Mouse (Mus musculus) kidney, embryonic 14.5 days (tissue): ENCODE results near the gene Dmac1. TPM values are rescaled to one million over a fixed set of nuclear protein-coding genes. Genes with fewer than 3 reads are reported as not detected.

ENCODE experiments used
- ATAC-seq: fragments of 200-750 bp; cut with Nextera tagmentation; 2 replicates; pipeline ENCODE4 v1.8.0; 2017; ENCODE audit warnings: moderate number of reproducible peaks, mild to moderate bottlenecking, moderate TSS enrichment, moderate library complexity; ENCODE audit not compliant: low FRiP score, low TSS enrichment
- H3K27ac ChIP-seq: fragments of 300-500 bp; sonication (generic); 2 replicates; pipeline ENCODE4 v1.5.1; 2014; ENCODE audit warnings: low read depth, mild to moderate bottlenecking, low read length, moderate library complexity, mixed read lengths
- H3K27me3 ChIP-seq: fragments of 300-500 bp; sonication (generic); 2 replicates; pipeline ENCODE4 v1.6.1; 2014; ENCODE audit warnings: mild to moderate bottlenecking, low read length; ENCODE audit not compliant: control insufficient read depth, insufficient read depth
- H3K36me3 ChIP-seq: fragments of 300-500 bp; sonication (generic); 2 replicates; pipeline ENCODE4 v1.6.1; 2014; ENCODE audit warnings: low read length, mixed read lengths; ENCODE audit not compliant: control insufficient read depth, insufficient read depth
- H3K4me1 ChIP-seq: fragments of 300-500 bp; sonication (generic); 2 replicates; pipeline ENCODE4 v1.6.1; 2014; ENCODE audit warnings: low read length, mixed read lengths; ENCODE audit not compliant: control insufficient read depth, insufficient read depth
- H3K4me2 ChIP-seq: fragments of 300-500 bp; sonication (generic); replicated peaks from 2 replicates; pipeline ENCODE4 v1.6.1; 2014; ENCODE audit warnings: low read depth, mild to moderate bottlenecking, low read length
- H3K4me3 ChIP-seq: fragments of 300-500 bp; sonication (generic); 2 replicates; pipeline ENCODE4 v1.5.1; 2014; ENCODE audit warnings: mild to moderate bottlenecking, low read length
- H3K9ac ChIP-seq: fragments of 300-500 bp; sonication (generic); 2 replicates; pipeline ENCODE4 v1.6.1; 2014; ENCODE audit warnings: low read depth, mild to moderate bottlenecking, low read length, moderate library complexity
- H3K9me3 ChIP-seq: fragments of 300-500 bp; sonication (generic); 2 replicates; pipeline ENCODE4 v1.6.1; 2016; ENCODE audit warnings: low read length; ENCODE audit not compliant: control insufficient read depth
- WGBS: fragments of 180-500 bp; shearing (Covaris S2); extraction: QIAGEN DNeasy Blood & Tissue Kit; methylation state at CpG from one replicate; pipeline ENCODE4 v1.1.7; 2014; 5-methylcytosine and 5-hydroxymethylcytosine counted together
- polyA plus RNA-seq: library from polyadenylated mRNA; unstranded; fragments of >200 nt; fragmentation: Nextera tagmentation; extraction: Ambion mirVana; gene quantifications from 2 replicates; pipeline ENCODE4 v1.2.1, GENCODE M21; 2014

Dmac1 gene
- polyA plus RNA-seq, 1 experiment from 2014 or later, result 120 TPM

GRCm38 (mm10) chr4:75277467-75278196 lies 473 bp downstream of the Dmac1 start:
- 10% methylated on average over 30 of the region's 30 CpGs for WGBS
- Histone ChIP-seq H3K4me3 (peak overlapping the region; percentile 67), H3K36me3 (peaks cover 5% of the 10 kb centered on the region; the same call in 1 of the 2 replicates), H3K4me2 (peak overlapping the region; percentile 45), H3K27me3 (no peaks in the 10 kb centered on the region), H3K9me3 (no peaks in the 10 kb centered on the region), H3K9ac (peak overlapping the region; percentile 68), H3K27ac (no peak overlapping the region), H3K4me1 (0 out of 2 replicates have a peak, but pooled peaks cover 3% of the 10 kb centered on the region)
- peak; percentile 91 for ATAC-seq

- ATAC-seq, result no peak
- H3K36me3 ChIP-seq, result peaks cover 5% of the 10 kb centered on the region; the same call in 1 of the 2 replicates
- H3K9me3 ChIP-seq, result no peaks in the 10 kb centered on the region
- H3K27me3 ChIP-seq, result no peaks in the 10 kb centered on the region
- H3K4me1 ChIP-seq, result 0 out of 2 replicates have a peak, but pooled peaks cover 3% of the 10 kb centered on the region
- no peak overlapping the region for H3K9ac ChIP-seq
- H3K4me2 ChIP-seq, result no peak overlapping the region
- H3K4me3 ChIP-seq, result no peak overlapping the region
- no peak overlapping the region for H3K27ac ChIP-seq
- 90% methylated on average over 2 of the region's 2 CpGs for WGBS
Measured at GRCm38 (mm10) chr4:75275737-75276136, 2.4 kb downstream of the Dmac1 start.

- Histone ChIP-seq H3K36me3 (peaks cover under 1% of the 10 kb centered on the region; the same call in 1 of the 2 replicates), H3K4me1 (no peaks in the 10 kb centered on the region), H3K9ac (no peak overlapping the region), H3K27ac (no peak overlapping the region), H3K4me2 (no peak overlapping the region), H3K4me3 (no peak overlapping the region), H3K9me3 (no peaks in the 10 kb centered on the region), H3K27me3 (no peaks in the 10 kb centered on the region)
- WGBS, result 78% methylated on average over 2 of the region's 2 CpGs
- no peak for ATAC-seq
Measured at GRCm38 (mm10) chr4:75267866-75268265, 10.2 kb downstream of the Dmac1 start.

- Histone ChIP-seq H3K4me3 (no peak overlapping the region), H3K9ac (no peak overlapping the region), H3K9me3 (no peaks in the 10 kb centered on the region), H3K4me2 (no peak overlapping the region), H3K36me3 (no peaks in the 10 kb centered on the region), H3K27ac (no peak overlapping the region), H3K27me3 (no peaks in the 10 kb centered on the region), H3K4me1 (no peaks in the 10 kb centered on the region)
- ATAC-seq, result no peak
- 80% methylated on average over 6 of the region's 6 CpGs for WGBS
Measured at GRCm38 (mm10) chr4:75266773-75267550, 11.1 kb downstream of the Dmac1 start.

GRCm38 (mm10) chr4:75264219-75264618 lies 13.9 kb downstream of the Dmac1 start:
- no peaks in the 10 kb centered on the region for H3K36me3 ChIP-seq
- 89% methylated on average over 2 of the region's 2 CpGs for WGBS
- no peaks in the 10 kb centered on the region for H3K9me3 ChIP-seq
- H3K9ac ChIP-seq, result no peak overlapping the region
- H3K27ac ChIP-seq, result no peak overlapping the region
- no peak for ATAC-seq
- no peaks in the 10 kb centered on the region for H3K4me1 ChIP-seq
- H3K27me3 ChIP-seq, result no peaks in the 10 kb centered on the region
- H3K4me2 ChIP-seq, result no peak overlapping the region
- H3K4me3 ChIP-seq, result no peak overlapping the region

- Histone ChIP-seq H3K4me1 (no peaks in the 10 kb centered on the region), H3K9ac (no peak overlapping the region), H3K27ac (no peak overlapping the region), H3K4me3 (no peak overlapping the region), H3K4me2 (no peak overlapping the region), H3K27me3 (no peaks in the 10 kb centered on the region), H3K36me3 (no peaks in the 10 kb centered on the region), H3K9me3 (no peaks in the 10 kb centered on the region)
- 88% methylated on average over 3 of the region's 3 CpGs for WGBS
- ATAC-seq, result no peak
Measured at GRCm38 (mm10) chr4:75263556-75264129, 14.5 kb downstream of the Dmac1 start.

GRCm38 (mm10) chr4:75262423-75262822 lies 15.7 kb downstream of the Dmac1 start:
- Histone ChIP-seq H3K27ac (no peak overlapping the region), H3K27me3 (no peaks in the 10 kb centered on the region), H3K9me3 (no peaks in the 10 kb centered on the region), H3K4me1 (no peaks in the 10 kb centered on the region), H3K36me3 (no peaks in the 10 kb centered on the region), H3K4me2 (no peak overlapping the region), H3K4me3 (no peak overlapping the region), H3K9ac (no peak overlapping the region)
- 44% methylated on average over 7 of the region's 7 CpGs for WGBS
- no peak for ATAC-seq

GRCm38 (mm10) chr4:75260156-75260555 lies 17.9 kb downstream of the Dmac1 start:
- 52% methylated on average over 6 of the region's 6 CpGs for WGBS
- ATAC-seq, result no peak; the same call in 1 of the 2 replicates

GRCm38 (mm10) chr4:75259447-75259846 lies 18.7 kb downstream of the Dmac1 start:
- H3K9ac ChIP-seq, result no peak overlapping the region
- H3K4me1 ChIP-seq, result no peaks in the 10 kb centered on the region
- ATAC-seq, result peak; percentile 80
- H3K27me3 ChIP-seq, result no peaks in the 10 kb centered on the region
- WGBS, result 26% methylated on average over 3 of the region's 3 CpGs
- H3K36me3 ChIP-seq, result no peaks in the 10 kb centered on the region
- no peak overlapping the region for H3K27ac ChIP-seq
- H3K4me3 ChIP-seq, result no peak overlapping the region
- H3K9me3 ChIP-seq, result no peaks in the 10 kb centered on the region
- no peak overlapping the region for H3K4me2 ChIP-seq

More at GRCm38 (mm10) chr4:75260156-75260555, 17.9 kb downstream of the Dmac1 start:
- Histone ChIP-seq H3K9me3 (no peaks in the 10 kb centered on the region), H3K27me3 (no peaks in the 10 kb centered on the region), H3K4me2 (no peak overlapping the region), H3K4me1 (no peaks in the 10 kb centered on the region), H3K27ac (no peak overlapping the region), H3K36me3 (no peaks in the 10 kb centered on the region), H3K4me3 (no peak overlapping the region), H3K9ac (no peak overlapping the region)
